Mouse (Mus musculus): ENCODE measurements around the gene Ccdc130.
"Not testable (repeated sequence)": the region's sequence is repeated elsewhere in the genome, so short reads cannot be mapped to it uniquely, and the experiment has no call there.

Ccdc130 gene

GRCm38 (mm10) chr8:84269950-84270773 lies at the start of gene Ccdc130:
TSS of gene Ccdc130 (minus strand) at chr8:84270380.
- DNase-seq (ENCODE audit: low spot score in 2 of 2): peak; percentile 100

GRCm38 (mm10) chr8:84308376-84308775 lies 38.2 kb upstream of the Ccdc130 start:
- no peak for DNase-seq (ENCODE audit: low spot score in 2 of 2)

GRCm38 (mm10) chr8:84303951-84304350 lies 33.8 kb upstream of the Ccdc130 start:
- no peak for DNase-seq (ENCODE audit: low spot score in 2 of 2)

- no peak for DNase-seq (ENCODE audit: low spot score in 2 of 2)
Measured at GRCm38 (mm10) chr8:84297029-84297785, 27.0 kb upstream of the Ccdc130 start.

GRCm38 (mm10) chr8:84291688-84292087 lies 21.5 kb upstream of the Ccdc130 start:
- peak in 1 of 2 experiments; percentile 41 for DNase-seq (ENCODE audit: low spot score in 2 of 2)

GRCm38 (mm10) chr8:84291086-84291485 lies 20.9 kb upstream of the Ccdc130 start:
- DNase-seq (ENCODE audit: low spot score in 2 of 2): no peak

GRCm38 (mm10) chr8:84288892-84289291 lies 18.7 kb upstream of the Ccdc130 start:
- DNase-seq (ENCODE audit: low spot score in 2 of 2): no peak

- DNase-seq (ENCODE audit: low spot score in 2 of 2): not testable (repeated sequence)
Measured at GRCm38 (mm10) chr8:84285665-84286064, 15.5 kb upstream of the Ccdc130 start.

GRCm38 (mm10) chr8:84284608-84285063 lies 14.5 kb upstream of the Ccdc130 start:
- no peak for DNase-seq (ENCODE audit: low spot score in 2 of 2)

GRCm38 (mm10) chr8:84280777-84281176 lies 10.6 kb upstream of the Ccdc130 start:
- DNase-seq (ENCODE audit: low spot score in 2 of 2): no peak

GRCm38 (mm10) chr8:84276447-84276846 lies 6.3 kb upstream of the Ccdc130 start:
- DNase-seq (ENCODE audit: low spot score in 2 of 2): no peak

GRCm38 (mm10) chr8:84273968-84274367 lies 3.8 kb upstream of the Ccdc130 start:
- no peak for DNase-seq (ENCODE audit: low spot score in 2 of 2)

GRCm38 (mm10) chr8:84272302-84272701 lies 2.1 kb upstream of the Ccdc130 start:
- no peak for DNase-seq (ENCODE audit: low spot score in 2 of 2)

GRCm38 (mm10) chr8:84261098-84261497 lies 9.1 kb downstream of the Ccdc130 start:
- no peak for DNase-seq (ENCODE audit: low spot score in 2 of 2)

GRCm38 (mm10) chr8:84256822-84257610 lies 13.2 kb downstream of the Ccdc130 start, which contains the start of gene Mri1:
TSS of gene Mri1 (minus strand) at chr8:84257326.
- DNase-seq (ENCODE audit: low spot score in 2 of 2): peak; percentile 71 to 74

- DNase-seq (ENCODE audit: low spot score in 2 of 2): peak in 1 of 2 experiments; percentile 11
Measured at GRCm38 (mm10) chr8:84256458-84256821, 13.7 kb downstream of the Ccdc130 start.

GRCm38 (mm10) chr8:84255858-84256257 lies 14.3 kb downstream of the Ccdc130 start:
- DNase-seq (ENCODE audit: low spot score in 2 of 2): no peak

- peak; percentile 69 to 77 for DNase-seq (ENCODE audit: low spot score in 2 of 2)
Measured at GRCm38 (mm10) chr8:84249257-84250170, 20.7 kb downstream of the Ccdc130 start, which contains the start of gene D8Ertd738e. TSS of gene D8Ertd738e (minus strand) at chr8:84249719.

- DNase-seq (ENCODE audit: low spot score in 2 of 2): no peak
Measured at GRCm38 (mm10) chr8:84241821-84242220, 28.4 kb downstream of the Ccdc130 start.

GRCm38 (mm10) chr8:84241167-84241566 lies 29.0 kb downstream of the Ccdc130 start:
- no peak for DNase-seq (ENCODE audit: low spot score in 2 of 2)

Data from frontal cortex, postnatal 14 days (tissue).